Mouse (Mus musculus) bone marrow, adult 2 months (tissue): Measurements from ENCODE around the gene Timmdc1. TPM values are rescaled to one million over a fixed set of nuclear protein-coding genes. Genes with fewer than 3 reads are reported as not detected.

Experiments
- H3K27ac ChIP-seq: fragments of 200-500 bp; 2 replicates; pipeline ENCODE4 v1.5.1; 2012; ENCODE audit warnings: low read depth, mild to moderate bottlenecking, control low read depth, inconsistent platforms, low read length; ENCODE audit not compliant: control insufficient read depth, poor library complexity, insufficient read depth
- H3K4me1 ChIP-seq: fragments of 200-500 bp; 2 replicates; pipeline ENCODE4 v1.6.1; 2011; ENCODE audit warnings: low read length; ENCODE audit not compliant: control insufficient read depth, insufficient read depth
- H3K4me3 ChIP-seq: fragments of 200-500 bp; replicated peaks from 2 replicates; pipeline ENCODE3; 2011; ENCODE audit warnings: mild to moderate bottlenecking, low read depth, low read length, control low read depth; ENCODE audit not compliant: control insufficient read depth
- CTCF ChIP-seq: fragments of 200-500 bp; IDR thresholded peaks from 2 replicates; pipeline ENCODE4 v1.5.1; 2011; ENCODE audit warnings: low read length, control low read depth; ENCODE audit not compliant: control insufficient read depth, insufficient read depth
- POLR2A ChIP-seq: fragments of 200-500 bp; IDR thresholded peaks from 2 replicates; pipeline ENCODE4 v1.6.1; 2011; ENCODE audit warnings: low read depth, mild to moderate bottlenecking, control low read depth, low read length, borderline replicate concordance; ENCODE audit not compliant: control insufficient read depth
- WGBS: fragments of 180-500 bp; shearing (Covaris S2); methylation state at CpG from one replicate; pipeline ENCODE4 v1.1.7; 2018; 5-methylcytosine and 5-hydroxymethylcytosine counted together
- polyA plus RNA-seq: library from polyadenylated mRNA; stranded (reverse); fragments of >200 nt; gene quantifications from 2 replicates; pipeline ENCODE4 v1.2.4, GENCODE M21; 2011; ENCODE audit warnings: low replicate concordance; ENCODE audit not compliant: missing spikeins, insufficient read depth, insufficient read length

Gene Timmdc1
- polyA plus RNA-seq, 1 experiment = 9.8 TPM

DNA sequence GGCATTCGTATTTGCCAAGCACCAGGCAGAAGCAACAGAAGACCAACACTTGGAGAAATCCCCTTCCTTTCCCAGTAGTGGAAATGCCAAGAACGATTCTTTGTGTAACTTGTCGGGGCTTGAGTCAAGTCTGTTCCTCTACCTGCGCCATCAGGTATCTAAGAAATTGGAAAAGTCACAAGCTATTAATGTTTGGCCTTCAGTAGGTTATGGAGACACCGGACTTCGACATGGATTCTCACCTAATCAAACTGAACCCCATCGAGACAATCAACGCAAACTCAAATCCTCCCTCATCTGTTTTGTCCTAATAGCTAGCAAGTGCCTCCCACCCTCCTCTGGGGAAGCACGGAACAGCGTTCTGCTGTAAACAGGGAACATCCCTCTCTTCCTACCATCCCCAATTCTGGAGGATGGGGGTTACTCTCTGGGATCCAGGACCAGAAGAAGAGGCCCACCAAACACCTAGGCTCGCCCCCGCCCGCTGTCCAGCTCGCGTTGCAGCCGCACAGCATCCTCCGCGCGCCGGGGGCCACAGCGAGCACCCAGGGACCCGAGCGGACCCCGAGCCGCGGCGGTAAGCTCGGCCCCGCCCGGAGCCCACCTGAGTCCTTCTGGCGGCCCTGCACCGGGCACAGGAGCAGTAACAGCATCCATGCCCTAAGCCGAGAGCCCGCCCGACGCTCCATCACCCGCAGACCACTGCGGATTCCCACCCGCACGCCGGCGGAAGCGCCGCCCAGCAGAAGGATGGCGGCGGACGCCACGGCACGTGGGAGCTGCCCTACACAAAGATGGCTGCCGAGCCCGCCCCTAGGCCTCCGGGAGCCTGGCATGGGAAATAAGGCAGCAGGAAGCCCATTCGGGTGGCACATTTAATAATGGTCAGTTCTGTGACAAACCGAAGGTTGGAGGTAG, 27.3 kb upstream of the Timmdc1 start, which contains the start of gene Poglut1:
Poglut1 (minus strand) TSS at position 780 of the 918 bp plus-strand sequence.
- Histone ChIP-seq H3K27ac (no peak within 1 kb of the TSS), H3K4me3 (peak within 1 kb of the TSS; percentile 88), H3K4me1 (no peaks in the 10 kb centered on the region)
- WGBS = 4% methylated on average over 54 of the region's 54 CpGs
- TF ChIP-seq POLR2A (peak; percentile 68; the same call in 1 of the 2 replicates), CTCF (no peak)

DNA sequence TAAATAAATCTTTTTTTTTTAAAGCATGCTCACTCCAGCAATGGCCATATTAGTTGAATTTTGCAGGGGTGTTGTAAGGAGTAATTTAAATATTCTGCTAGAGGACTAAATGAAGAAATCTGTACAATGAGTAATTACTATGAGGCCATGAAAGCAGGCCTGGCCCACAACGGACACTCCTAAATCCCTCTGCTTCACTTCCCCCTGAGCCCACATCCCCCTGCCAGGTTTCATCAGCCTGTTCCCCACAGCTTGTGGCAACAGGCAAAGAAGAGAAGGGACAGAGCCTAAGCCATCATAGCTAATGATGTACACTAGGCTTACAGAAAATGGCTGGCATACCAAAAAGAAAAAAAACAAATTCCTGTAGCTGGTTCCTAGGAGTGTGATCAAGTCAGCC, 25.5 kb upstream of the Timmdc1 start:
- WGBS = 50% methylated on average over 1 of the region's 1 CpGs
- no peak overlapping the region for H3K4me3 ChIP-seq
- H3K27ac ChIP-seq = no peak overlapping the region
- TF ChIP-seq CTCF (no peak), POLR2A (no peak)
- H3K4me1 ChIP-seq = no peaks in the 10 kb centered on the region

DNA sequence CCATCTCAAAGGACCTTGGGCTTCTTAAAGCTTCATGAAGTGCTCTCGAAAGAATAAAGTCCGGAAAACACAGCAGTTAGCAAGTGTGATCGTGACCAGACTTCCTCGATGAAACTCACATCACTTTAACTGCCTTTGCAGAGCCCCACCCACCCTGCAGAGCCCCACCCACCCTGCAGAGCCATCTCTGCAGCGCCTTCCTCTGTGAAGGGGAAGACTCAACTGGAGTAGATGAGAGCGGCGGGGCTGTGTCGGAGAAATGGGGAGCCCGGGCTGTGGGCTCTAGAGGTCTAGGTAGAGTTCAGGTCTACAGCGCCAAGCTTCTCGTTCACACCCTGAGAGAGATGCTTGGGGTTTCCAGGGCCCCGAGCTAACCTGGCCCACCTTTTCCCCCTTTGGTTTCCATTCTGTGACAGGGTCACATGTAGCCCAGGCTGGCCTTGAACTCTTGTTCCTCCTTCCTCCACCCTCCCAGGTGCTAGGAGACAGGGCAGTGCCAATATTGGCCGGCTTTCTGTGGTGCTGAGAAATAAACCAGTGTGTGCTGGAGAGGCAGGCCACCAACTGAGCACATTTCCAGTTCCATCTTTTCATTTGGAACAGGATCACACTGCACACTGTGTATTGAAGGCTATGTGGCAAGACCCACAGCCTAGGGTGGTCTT, 16.4 kb upstream of the Timmdc1 start:
- H3K4me3 ChIP-seq = no peak overlapping the region
- H3K27ac ChIP-seq = no peak overlapping the region
- no peaks in the 10 kb centered on the region for H3K4me1 ChIP-seq
- TF ChIP-seq POLR2A (no peak), CTCF (no peak)
- 82% methylated on average over 13 of the region's 13 CpGs for WGBS

DNA sequence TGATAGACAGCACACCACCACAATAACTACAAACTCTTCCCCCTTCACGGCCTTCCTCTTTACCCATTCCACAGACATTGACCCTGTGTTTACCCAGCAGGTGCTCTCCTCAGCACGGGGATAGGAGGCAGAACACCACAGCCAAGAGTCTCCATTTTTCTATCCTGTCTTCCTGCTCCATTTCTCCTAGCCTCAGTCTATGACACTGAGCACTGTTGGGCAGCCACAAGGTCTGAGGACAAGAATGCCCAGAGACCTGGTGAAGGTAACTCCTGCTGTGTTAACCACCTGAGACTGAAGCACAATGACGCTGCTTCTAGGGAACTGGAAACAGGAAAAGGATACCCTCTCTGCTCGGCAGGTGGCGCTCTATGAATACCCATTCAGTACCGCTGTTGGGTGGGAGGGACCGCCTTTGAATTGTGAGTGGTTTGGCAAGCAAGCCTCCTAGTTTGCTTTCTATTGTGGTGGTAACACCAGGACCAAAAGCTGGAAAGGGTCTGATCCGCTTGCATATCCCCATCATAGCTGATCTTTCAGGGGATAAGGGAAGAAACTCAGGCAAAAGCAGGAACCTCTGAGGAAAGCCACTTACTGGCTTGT, 14.2 kb upstream of the Timmdc1 start:
- H3K4me3 ChIP-seq = no peak overlapping the region
- H3K27ac ChIP-seq = no peak overlapping the region
- no peaks in the 10 kb centered on the region for H3K4me1 ChIP-seq
- TF ChIP-seq CTCF (peak; percentile 87), POLR2A (no peak)
- 38% methylated on average over 8 of the region's 8 CpGs for WGBS

DNA sequence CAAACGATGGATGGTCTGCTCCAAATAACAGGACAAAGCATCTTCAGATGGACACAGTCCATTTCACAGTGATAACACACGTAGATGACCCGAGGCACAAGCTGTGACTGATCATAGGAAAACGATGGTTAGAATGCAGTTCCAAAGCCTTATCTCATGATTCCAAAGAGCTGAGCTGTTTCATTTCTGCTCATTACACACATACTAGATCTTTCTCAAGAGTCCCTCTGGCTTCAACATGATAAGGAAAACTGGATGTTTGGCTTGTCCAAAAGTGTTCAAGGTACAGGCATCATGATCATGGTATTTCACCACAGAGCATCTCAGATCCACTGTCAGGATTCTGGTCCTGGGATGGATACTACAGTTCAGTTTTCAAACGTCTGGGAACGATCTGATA, 3.8 kb upstream of the Timmdc1 start:
- 78% methylated on average over 6 of the region's 6 CpGs for WGBS
- no peak overlapping the region for H3K4me3 ChIP-seq
- TF ChIP-seq POLR2A = no peak
- TF ChIP-seq CTCF = no peak
- no peaks in the 10 kb centered on the region; the same call in 1 of the 2 replicates for H3K4me1 ChIP-seq
- H3K27ac ChIP-seq = no peak overlapping the region

DNA sequence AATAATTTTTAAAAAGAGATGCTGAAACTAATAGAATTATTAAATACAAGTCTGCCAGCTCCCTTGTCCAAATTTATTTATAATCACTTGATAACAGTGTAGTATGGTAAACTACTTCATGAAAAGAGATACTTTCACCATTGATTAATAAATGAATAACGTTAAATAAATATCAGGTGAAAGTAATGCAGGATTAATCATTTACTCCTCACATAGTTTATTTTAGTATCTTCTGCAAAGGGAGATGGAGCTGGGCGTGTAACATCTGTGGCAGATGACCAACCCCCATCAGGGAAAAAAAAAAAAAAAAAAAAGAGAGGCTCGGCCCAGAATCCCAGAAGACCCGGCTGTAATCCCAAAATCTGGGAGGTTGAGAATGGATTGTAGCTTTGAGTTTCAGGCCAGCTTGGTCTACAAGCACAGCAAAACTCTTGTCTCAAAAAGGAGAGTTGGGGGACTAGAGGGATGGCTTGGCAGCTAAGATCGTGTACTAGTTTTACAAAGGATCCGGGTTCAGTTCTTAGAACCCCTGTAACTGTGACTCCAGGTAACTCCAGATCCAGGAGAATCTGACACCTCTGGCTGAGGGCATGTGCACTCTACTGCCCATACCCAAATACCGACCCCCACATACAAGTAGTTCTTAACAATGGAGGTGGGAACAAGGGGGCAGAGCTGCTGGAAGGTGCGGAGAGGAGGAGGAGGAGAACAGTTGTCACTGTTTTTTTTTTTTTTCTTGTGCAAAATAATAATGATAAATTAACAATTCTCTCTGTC, 1.1 kb downstream of the Timmdc1 start:
- H3K4me3 ChIP-seq = peak overlapping the region; percentile 39

DNA sequence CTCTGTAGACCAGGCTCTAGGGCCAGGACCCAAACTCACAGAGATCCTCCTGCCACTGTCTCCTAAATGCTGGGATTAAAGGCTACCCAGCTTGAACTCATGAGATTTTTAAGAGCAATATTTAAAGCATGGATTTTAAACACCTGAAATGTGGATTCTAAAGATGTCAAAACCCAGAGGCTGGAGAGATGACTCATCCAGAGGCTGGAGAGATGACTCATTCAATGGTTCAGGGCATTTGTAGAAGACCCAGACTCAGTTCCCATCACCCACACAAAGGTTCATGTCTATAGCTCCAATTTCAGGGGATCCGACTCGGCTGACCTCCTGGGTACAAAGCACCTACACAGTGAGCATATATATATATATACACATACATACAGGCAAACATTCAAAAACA, 3.3 kb downstream of the Timmdc1 start:
- TF ChIP-seq POLR2A = no peak
- no peak for TF ChIP-seq CTCF
- H3K4me3 ChIP-seq = no peak overlapping the region
- WGBS = 97% methylated on average over 2 of the region's 2 CpGs
- no peak overlapping the region for H3K27ac ChIP-seq
- H3K4me1 ChIP-seq = no peaks in the 10 kb centered on the region; the same call in 1 of the 2 replicates

More for the DNA sequence above, 1.1 kb downstream of the Timmdc1 start:
- Histone ChIP-seq H3K27ac (no peak overlapping the region), H3K4me1 (no peaks in the 10 kb centered on the region; the same call in 1 of the 2 replicates)
- no peak for TF ChIP-seq CTCF
- no peak for TF ChIP-seq POLR2A
- WGBS = 45% methylated on average over 8 of the region's 8 CpGs
